Mouse (Mus musculus) retina, adult 2 months (tissue): Measurements from ENCODE around the gene Manf.
A peak's percentile ranks its signal among the peaks of the same experiment; 100 is the strongest.

Source experiments
- DNase-seq: peaks from one replicate; pipeline ENCODE4 v3.0.0-alpha.2; 2012; ENCODE audit warnings: low read depth, low spot score

The Manf gene

DNA sequence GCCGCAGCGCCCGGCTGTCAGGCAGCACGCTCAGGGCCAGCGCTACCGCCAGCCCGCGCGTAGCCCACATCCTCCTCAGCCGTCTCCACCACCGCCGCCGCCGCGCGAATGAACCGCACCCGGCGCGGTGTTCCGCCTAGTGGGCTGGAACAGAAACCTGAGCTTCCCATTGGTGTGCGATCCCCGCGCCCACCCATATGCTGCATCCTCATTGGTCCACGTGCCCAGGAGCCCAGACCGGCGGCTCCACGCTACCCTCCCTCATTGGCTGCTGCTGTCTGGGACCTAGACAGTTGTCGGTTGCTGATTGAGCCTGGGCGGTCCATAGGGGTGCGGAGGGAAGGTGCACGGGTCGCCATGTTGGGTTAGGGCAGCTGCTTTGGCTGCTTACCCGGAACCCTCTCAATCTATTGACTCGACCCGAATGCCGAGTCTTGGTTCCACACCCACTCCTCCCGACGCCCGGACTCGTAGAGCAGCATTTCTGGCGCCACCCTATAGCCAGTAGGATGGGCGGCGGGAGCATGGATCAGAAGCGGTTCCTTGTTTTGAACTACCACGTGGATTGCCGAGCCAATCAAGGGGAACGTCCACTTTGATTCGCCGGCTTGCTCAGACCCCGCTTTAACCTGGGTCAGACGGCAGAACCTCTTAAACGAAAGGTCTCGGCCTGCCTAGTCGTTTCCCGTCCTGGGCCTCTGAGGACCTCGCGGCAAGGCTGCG lies at the start of gene Manf:
TSS of gene Manf (minus strand) at position 151 of the 723 bp plus-strand sequence.
- DNase-seq: peak; percentile 91

GRCm38 (mm10) chr9:106934998-106935397 lies 43.2 kb upstream of the Manf start:
- DNase-seq: no peak

GRCm38 (mm10) chr9:106914878-106915277 lies 23.1 kb upstream of the Manf start:
- DNase-seq: no peak

- no peak for DNase-seq
These were observed 22.0 kb upstream of the Manf start for GRCm38 (mm10) chr9:106913759-106914158.

GRCm38 (mm10) chr9:106911624-106912023 lies 19.8 kb upstream of the Manf start:
- DNase-seq: no peak

GRCm38 (mm10) chr9:106908715-106909114 lies 16.9 kb upstream of the Manf start:
- no peak for DNase-seq

GRCm38 (mm10) chr9:106908174-106908573 lies 16.4 kb upstream of the Manf start:
- no peak for DNase-seq

DNA sequence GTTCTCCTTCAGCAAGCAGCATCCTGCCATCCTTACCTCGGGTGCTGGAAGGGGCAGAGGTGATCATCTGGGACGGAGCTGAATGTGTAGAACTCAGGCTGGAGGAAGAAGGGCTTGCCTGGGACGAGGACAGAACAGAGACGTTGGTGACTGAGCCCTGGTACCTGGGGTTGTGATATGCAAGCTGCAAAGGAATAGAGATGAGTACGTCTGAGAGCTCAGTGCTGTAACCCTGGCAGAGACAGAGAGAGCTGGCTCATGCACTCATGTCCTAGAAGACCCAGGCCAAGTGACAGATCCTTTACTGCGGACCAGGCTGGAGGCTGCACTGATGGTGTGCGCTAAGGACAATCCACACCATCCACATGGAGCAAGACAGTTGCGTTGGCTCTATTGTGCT lies 14.8 kb upstream of the Manf start:
- no peak for DNase-seq

DNA sequence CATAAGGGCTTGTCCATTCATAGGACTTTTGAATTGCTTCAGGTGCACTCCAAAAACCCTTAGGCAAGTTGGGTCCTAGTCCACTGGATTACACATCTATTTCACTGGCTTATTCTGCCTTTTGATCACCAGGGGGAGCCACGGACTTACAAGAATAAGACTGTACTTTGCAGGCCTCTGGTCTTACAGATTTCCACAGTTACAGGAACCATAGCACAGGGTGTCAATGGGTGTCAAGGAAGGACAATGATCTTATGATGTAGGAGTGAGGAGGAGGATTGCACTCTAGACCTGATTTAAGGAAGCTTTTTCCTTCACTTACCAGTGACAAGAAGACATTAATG lies 12.0 kb upstream of the Manf start:
- no peak for DNase-seq

DNA sequence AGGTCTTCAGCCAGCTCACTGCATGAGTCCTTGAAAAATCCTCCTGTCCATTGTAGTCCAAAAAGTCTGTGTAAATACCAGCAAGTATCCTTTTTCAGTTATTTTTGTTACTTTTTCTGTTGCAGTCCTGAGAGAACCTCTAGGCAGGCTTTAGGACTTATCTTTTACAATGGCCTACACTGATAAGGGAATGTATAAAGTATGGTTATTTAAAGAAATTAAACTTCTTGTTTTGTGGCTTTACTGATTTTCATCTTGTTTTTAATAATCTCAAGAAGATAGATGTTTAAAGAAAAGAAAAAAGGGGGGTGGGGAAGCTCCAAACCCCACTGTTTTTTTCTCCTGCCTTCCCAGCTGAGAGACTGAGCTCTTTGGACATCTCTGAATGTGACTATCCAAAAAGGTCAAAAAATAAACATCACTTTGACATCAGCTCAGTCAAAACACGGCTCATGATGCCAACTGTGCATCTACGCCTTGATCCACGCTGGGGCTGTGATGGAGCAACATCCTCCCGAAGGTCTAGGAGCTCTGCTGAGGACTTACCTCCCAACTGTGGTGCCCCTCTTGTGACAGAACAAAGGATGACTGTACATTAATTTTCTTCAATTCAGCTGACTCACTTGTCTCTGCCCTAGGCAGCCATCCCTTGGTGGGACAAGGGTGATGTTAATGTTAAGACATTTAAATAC lies 11.5 kb upstream of the Manf start:
- no peak for DNase-seq

GRCm38 (mm10) chr9:106901596-106901995 lies 9.8 kb upstream of the Manf start:
- DNase-seq: no peak

DNA sequence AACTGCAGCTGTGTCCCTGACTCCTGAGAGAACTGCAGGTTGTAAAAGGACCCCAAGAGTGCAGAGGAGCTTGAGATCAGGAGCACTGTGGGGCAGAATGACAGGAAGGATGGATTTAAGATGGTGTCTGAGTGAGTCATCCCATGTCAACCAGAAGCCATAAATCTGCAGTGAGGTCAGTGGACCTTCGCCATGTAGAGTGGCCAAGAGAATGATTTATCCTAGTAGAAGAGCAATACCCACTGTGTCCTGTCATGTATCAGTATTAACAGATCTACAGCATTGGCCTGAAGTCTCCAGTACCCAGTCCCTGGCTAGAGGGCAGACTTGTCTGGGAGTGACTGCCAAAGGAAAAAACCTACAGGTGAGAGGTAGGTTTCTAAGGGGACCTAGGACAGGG lies 7.1 kb upstream of the Manf start:
- no peak for DNase-seq

GRCm38 (mm10) chr9:106893327-106893726 lies 1.5 kb upstream of the Manf start:
- DNase-seq: no peak

DNA sequence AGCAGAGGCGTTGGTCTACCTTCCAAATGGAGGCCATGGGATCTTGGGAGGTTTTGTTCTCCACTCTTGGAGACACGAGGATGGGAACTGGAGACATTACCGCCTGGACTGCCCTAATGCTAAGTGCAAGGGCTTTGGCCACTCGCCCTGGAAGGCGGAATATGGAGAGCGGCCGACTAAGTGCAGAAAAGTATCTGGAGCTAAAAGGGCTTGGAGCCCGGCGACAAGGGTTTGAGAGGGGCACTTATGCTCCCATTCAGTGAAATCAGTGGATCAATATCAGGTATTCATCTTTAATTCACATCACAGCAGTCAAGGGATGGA lies 735 bp upstream of the Manf start:
- DNase-seq: no peak

- no peak for DNase-seq
These were observed 438 bp downstream of the Manf start for GRCm38 (mm10) chr9:106891341-106891741.

GRCm38 (mm10) chr9:106890496-106891240 lies 1.1 kb downstream of the Manf start:
- DNase-seq: no peak

DNA sequence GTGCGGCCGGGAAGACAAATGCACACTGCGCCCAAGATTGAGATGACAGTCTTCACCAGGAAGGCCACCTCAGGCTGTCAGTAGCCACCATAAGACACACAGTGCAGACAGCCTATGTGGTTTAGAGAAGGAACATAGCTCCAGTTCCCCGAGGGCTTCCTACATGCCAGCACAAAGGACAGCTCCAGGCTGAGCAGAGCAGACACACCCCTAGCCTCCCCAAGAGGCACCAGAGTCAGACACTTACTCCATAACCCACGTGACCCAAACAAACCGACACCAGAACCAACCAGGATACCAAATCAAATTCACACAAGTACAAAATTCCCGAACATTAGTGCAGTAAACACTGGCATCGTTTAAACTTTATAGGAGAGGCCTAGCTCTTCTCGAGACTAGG lies 2.5 kb downstream of the Manf start:
- no peak for DNase-seq

DNA sequence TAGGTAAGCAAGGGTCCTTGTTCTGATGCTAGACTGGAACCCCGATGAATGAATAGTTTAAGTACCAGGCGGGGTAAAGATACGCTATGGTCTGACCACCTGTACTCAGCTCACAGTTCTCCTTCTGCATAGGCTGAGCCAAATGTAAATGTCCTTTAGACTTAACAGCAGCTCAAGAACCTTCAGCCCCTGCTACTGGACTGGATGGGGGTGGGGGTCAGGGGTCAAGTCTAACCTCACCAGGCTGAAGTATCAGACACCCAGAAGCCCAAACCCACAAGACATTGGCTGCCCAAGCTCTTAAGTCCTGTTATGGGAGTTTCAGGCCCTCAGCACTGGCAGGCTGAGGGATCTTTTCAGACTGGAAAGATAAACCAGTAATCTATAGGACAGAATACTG lies 3.4 kb downstream of the Manf start:
- no peak for DNase-seq

DNA sequence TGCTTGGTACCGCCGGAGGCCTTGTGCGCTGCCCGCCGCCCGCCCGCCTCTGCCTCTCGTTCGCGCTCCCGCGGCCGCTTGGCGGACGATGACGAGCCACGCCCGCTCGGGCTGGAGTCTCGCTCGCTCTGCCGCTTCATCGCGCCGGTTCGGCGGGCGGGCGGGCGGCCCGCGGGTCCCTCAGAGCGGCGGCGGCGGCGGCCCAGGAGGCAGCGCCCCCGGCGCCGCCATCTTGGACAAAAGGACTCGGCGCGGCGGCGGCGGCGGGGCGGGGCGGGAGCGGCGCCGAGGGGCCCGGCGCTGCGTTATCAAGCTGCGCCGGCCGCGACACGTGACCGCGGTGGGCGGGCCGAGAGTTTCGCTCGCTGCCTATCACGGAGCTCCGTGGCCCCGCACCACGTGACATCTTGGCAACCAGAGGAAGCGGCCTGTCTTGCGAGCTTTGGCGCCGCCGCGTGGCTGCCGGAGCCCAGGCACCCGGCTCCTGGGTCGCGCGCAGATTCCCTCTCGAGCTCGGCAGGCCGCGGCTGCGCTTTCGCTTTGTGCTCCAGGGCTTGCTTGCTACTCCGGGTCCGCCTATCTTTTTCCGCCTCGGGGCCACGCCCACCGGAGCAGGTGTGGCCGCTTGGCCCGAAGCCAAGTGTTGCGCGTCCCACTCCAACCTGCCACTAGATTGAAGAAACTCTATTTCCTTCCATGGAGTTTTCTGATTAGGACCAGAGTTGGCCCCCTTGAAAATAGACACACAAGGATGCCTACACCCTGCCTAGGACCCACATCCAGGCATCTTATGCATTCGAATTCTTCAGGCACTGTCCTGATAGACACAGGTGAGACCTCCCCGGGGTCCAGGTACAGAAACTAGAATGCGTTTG lies 4.7 kb downstream of the Manf start, which contains the start of gene Rbm15b:
TSS of gene Rbm15b (minus strand) at position 601 of the 875 bp plus-strand sequence.
- peak; percentile 93 for DNase-seq

DNA sequence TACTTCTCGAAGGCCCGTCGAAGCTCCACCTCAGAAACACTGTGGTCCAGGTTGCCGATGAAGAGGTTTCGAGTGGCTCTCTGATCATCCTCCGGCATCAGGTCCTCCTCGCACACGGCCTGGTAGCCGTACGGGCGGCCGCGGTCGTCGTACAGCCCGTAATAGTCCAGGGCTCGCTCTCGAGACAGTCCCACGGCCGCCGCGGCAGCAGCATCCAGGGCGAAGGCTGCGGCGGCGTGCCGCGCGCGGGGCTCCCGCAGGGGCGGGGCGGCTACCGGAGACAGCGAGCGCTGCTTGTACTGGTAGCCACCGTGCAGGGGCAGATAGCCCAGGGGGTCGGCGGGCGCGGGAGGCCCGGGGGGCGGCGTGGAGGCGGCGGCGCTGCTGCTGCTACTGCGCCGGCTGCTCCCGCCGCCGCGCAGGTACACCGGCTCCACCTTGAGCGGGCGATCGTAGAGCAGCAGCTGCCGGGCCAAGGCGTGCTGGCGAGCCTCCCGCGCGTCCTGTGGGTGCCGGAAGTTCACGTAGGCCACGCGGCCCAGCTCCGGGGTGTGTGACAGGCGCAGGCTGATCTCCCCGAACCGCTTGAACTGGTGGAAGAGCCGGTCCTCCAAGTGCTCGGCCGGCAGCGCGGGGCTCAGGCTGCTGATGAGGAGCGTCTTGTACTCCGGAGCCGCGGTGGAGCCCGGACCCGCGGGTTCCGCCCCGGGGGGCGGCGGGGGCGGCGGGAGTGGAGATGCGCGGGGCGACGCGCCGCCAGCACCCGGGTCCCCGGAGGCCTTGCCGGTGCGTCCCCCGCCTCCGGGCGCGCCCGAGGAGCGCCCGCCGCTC lies 5.7 kb downstream of the Manf start:
- DNase-seq: no peak
